In genomic region chr2:34407596-34407995, GRCm38 (mm10) we compare ENCODE assay signal across 8 mouse cellular contexts. TPM values are rescaled to one million over a fixed set of nuclear protein-coding genes. Genes with fewer than 3 reads are reported as not detected.
A peak's percentile ranks its signal among the peaks of the same experiment; 100 is the strongest.
DNase-seq lines count a peak whose midpoint lies in the region; ATAC-seq lines count a peak whose summit lies in the region.

No protein-coding gene starts in this region.

- intact Hi-C loops in left cerebral cortex, postnatal 4 days (cut with DNase I), result no loop called here

- peak; percentile 20 for DNase-seq in cerebellum, adult 9-11 months
- no peak for DNase-seq in cerebellum, postnatal 36 days
- peak; percentile 7 to 16 for DNase-seq in B cell, adult 2 months
- no peak for DNase-seq in left cerebral cortex, postnatal 4 days

- peak overlapping the region; percentile 78 for H3K4me3 ChIP-seq in forebrain, embryonic 16.5 days (replicated peaks; ENCODE audit: low read length)
- H3K4me3 ChIP-seq in liver, embryonic 16.5 days (ENCODE audit: low read depth, low read length), result peak overlapping the region; percentile 91

- 25% methylated on average over 7 of the region's 7 CpGs for WGBS in forebrain, embryonic 16.5 days
- WGBS in liver, embryonic 16.5 days (ENCODE audit: insufficient replicate concordance), result 28% methylated on average over 7 of the region's 7 CpGs

- H3K9me3 ChIP-seq in forebrain, embryonic 16.5 days (ENCODE audit: control insufficient read depth, low read length), result no peaks in the 10 kb centered on the region
- H3K9me3 ChIP-seq in liver, embryonic 16.5 days (replicated peaks; ENCODE audit: control insufficient read depth, low read length), result no peaks in the 10 kb centered on the region

- no peaks in the 10 kb centered on the region for H3K27me3 ChIP-seq in forebrain, embryonic 16.5 days (replicated peaks; ENCODE audit: control insufficient read depth, insufficient read depth, low read length)
- H3K27me3 ChIP-seq in liver, embryonic 16.5 days (ENCODE audit: control insufficient read depth, insufficient read depth, low read depth, low read length), result no peaks in the 10 kb centered on the region

- peaks cover 10% of the 10 kb centered on the region for H3K4me1 ChIP-seq in forebrain, embryonic 16.5 days (replicated peaks; ENCODE audit: control insufficient read depth, insufficient read depth, low read length)
- H3K4me1 ChIP-seq in liver, embryonic 16.5 days (ENCODE audit: control insufficient read depth, low read depth, low read length), result peaks cover 9% of the 10 kb centered on the region

- no peak for ATAC-seq in forebrain, embryonic 16.5 days
- ATAC-seq in liver, embryonic 16.5 days (ENCODE audit: low read depth), result no peak
- ATAC-seq in granulocyte monocyte progenitor cell, adult 5-6 weeks (replicated peaks; ENCODE audit: poor library complexity, severe bottlenecking), result no peak
- ATAC-seq in monocyte, adult 5-6 weeks (replicated peaks; ENCODE audit: insufficient number of reproducible peaks, low FRiP score, low TSS enrichment, poor library complexity, severe bottlenecking), result no peak

- no peak overlapping the region for H3K9ac ChIP-seq in forebrain, embryonic 16.5 days (replicated peaks; ENCODE audit: low read depth, low read length)
- peak overlapping the region; percentile 91 for H3K9ac ChIP-seq in liver, embryonic 16.5 days (ENCODE audit: low read depth, low read length)

- H3K36me3 ChIP-seq in forebrain, embryonic 16.5 days (ENCODE audit: control insufficient read depth, insufficient read depth), result no peaks in the 10 kb centered on the region
- no peaks in the 10 kb centered on the region for H3K36me3 ChIP-seq in liver, embryonic 16.5 days (ENCODE audit: control insufficient read depth, insufficient read depth)

- no peak overlapping the region for H3K27ac ChIP-seq in forebrain, embryonic 16.5 days (ENCODE audit: low read length)
- H3K27ac ChIP-seq in liver, embryonic 16.5 days (ENCODE audit: low read length), result no peak overlapping the region; the same call in 1 of the 2 replicates

- peak overlapping the region; percentile 67 for H3K4me2 ChIP-seq in forebrain, embryonic 16.5 days (ENCODE audit: low read length)
- H3K4me2 ChIP-seq in liver, embryonic 16.5 days (ENCODE audit: low read depth, low read length), result peak overlapping the region; percentile 73

RNA-seq across cellular contexts. Expression of gene Mapkap1, which starts 1.0 kb away (rescaled TPM):
- 99.3 and 100 TPM in 2 replicates for polyA plus RNA-seq in forebrain, embryonic 16.5 days (2015; fragmentation: Nextera tagmentation; extraction: Ambion mirVana)
- polyA plus RNA-seq in liver, embryonic 16.5 days (2015; fragmentation: Nextera tagmentation; extraction: Ambion mirVana), result 23.2 and 25.9 TPM in 2 replicates
- 10 to 100 TPM; 81.2 to 81.3 TPM for total RNA-seq in left cerebral cortex, postnatal 4 days (2021)
- total RNA-seq in granulocyte monocyte progenitor cell, adult 5-6 weeks (2014; fragmentation: Nextera tagmentation), result 31.4 and 33.6 TPM in 2 replicates
- 50.5 and 52.2 TPM in 2 replicates for total RNA-seq in granulocyte monocyte progenitor cell, adult 5-6 weeks (2017)
- total RNA-seq in monocyte, adult 5-6 weeks (2017), result 82.2 to 152 TPM (median 109 TPM) in 3 replicates

RNA-seq across cellular contexts. Expression of gene Pbx3, which starts 34.7 kb away (rescaled TPM):
- polyA plus RNA-seq in forebrain, embryonic 16.5 days (2015; fragmentation: Nextera tagmentation; extraction: Ambion mirVana), result 48.1 and 71.1 TPM in 2 replicates
- polyA plus RNA-seq in liver, embryonic 16.5 days (2015; fragmentation: Nextera tagmentation; extraction: Ambion mirVana), result 4.2 and 4.5 TPM in 2 replicates
- 10 to 100 TPM; 24.7 to 35.9 TPM for total RNA-seq in left cerebral cortex, postnatal 4 days (2021)
- total RNA-seq in granulocyte monocyte progenitor cell, adult 5-6 weeks (2014; fragmentation: Nextera tagmentation), result 3.9 and 4.6 TPM in 2 replicates
- total RNA-seq in granulocyte monocyte progenitor cell, adult 5-6 weeks (2017), result 7.7 and 18.4 TPM in 2 replicates
- total RNA-seq in monocyte, adult 5-6 weeks (2017), result 15.3 to 27.0 TPM (median 24.6 TPM) in 3 replicates

Comparison
In these comparisons a context has a peak if more than half of its experiments do, and no peak if none do; other contexts are left out.
1. DNase-seq: peak in cerebellum, adult 9-11 months (single experiment) and B cell, adult 2 months (2 of 2); none in cerebellum, postnatal 36 days (0 of 2) and left cerebral cortex, postnatal 4 days (single experiment).